Mouse (Mus musculus) olfactory bulb, adult 2 months (tissue): ENCODE data around the gene Sbno2.

Source experiments
- CTCF ChIP-seq: fragments of 200-500 bp; IDR thresholded peaks from 2 replicates; pipeline ENCODE4 v1.5.1; 2012; ENCODE audit warnings: low read depth, mild to moderate bottlenecking, low read length, moderate library complexity; ENCODE audit not compliant: insufficient read depth
- POLR2A ChIP-seq: fragments of 200-500 bp; IDR thresholded peaks from 2 replicates; pipeline ENCODE4 v1.6.1; 2012; ENCODE audit warnings: mild to moderate bottlenecking, low read depth, low read length, moderate library complexity; ENCODE audit not compliant: insufficient read depth

DNA sequence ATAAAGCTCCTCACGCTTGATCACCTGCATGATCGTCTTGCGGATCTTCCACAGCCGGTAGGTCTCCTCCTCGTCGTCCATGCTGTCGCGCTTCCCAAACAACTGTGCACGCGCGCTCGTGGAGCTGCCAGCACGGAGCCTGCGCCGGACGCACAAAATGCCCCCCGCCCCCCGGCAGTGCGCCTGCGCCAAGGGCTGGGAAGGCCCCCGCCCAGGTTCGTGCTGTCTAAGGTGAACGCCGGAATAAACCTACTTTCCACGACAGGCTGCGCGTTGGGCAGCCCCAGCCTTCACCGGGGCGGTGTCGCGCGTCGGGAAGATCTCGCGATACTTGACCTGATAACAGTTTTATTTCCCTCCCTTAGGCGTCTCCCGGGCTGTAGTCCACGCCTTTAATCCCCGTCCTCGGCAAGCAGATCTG lies 65.8 kb downstream of the Sbno2 start, which contains the start of gene Polr2e:
- no peak for TF ChIP-seq CTCF
- TF ChIP-seq POLR2A = peak; percentile 54
